Mouse (Mus musculus): Measurements from ENCODE around the gene Naa15. TPM values are rescaled to one million over a fixed set of nuclear protein-coding genes. Genes with fewer than 3 reads are reported as not detected.

The Naa15 gene
- polyA plus RNA-seq, 2 experiments, result 12.9 to 13.3 TPM

GRCm38 (mm10) chr3:51499876-51500275 is 84.9 kb downstream of the Naa15 start:
- no peak for ATAC-seq (ENCODE audit: insufficient read depth)
- no peak for TF ChIP-seq EP300 (IDR thresholded peaks at IDR 0.05; ENCODE audit: low read depth)
- Histone ChIP-seq H3K9me3 (ENCODE audit: control insufficient read depth, low read length) (no peaks in the 10 kb centered on the region), H3K4me3 (ENCODE audit: insufficient read depth in 1 of 2, low read depth in 2 of 2, low read length in 2 of 2) (no peak overlapping the region), H3K36me3 (replicated peaks; ENCODE audit: control insufficient read depth, insufficient read depth, low read depth) (no peaks in the 10 kb centered on the region), H3K27me3 (ENCODE audit: control insufficient read depth, insufficient read depth, low read length) (no peaks in the 10 kb centered on the region), H3K4me1 (replicated peaks; ENCODE audit: control insufficient read depth in 2 of 2, insufficient read depth in 2 of 2, low read length in 1 of 2) (no peaks in the 10 kb centered on the region), H3K4me2 (ENCODE audit: low read depth) (no peak overlapping the region), H3K9ac (replicated peaks) (no peak overlapping the region), H3K27ac (no peak overlapping the region)
- no peak for DNase-seq (ENCODE audit: low read depth in 3 of 3, low spot score in 3 of 3)
- 74% methylated on average over 4 of the region's 4 CpGs for WGBS (ENCODE audit: insufficient replicate concordance)

- H3K9ac ChIP-seq (replicated peaks), result no peak overlapping the region
- no peak for ATAC-seq (ENCODE audit: insufficient read depth)
- H3K4me1 ChIP-seq (replicated peaks; ENCODE audit: control insufficient read depth in 2 of 2, insufficient read depth in 2 of 2, low read length in 1 of 2), result no peaks in the 10 kb centered on the region
- no peak overlapping the region for H3K27ac ChIP-seq
- no peak for TF ChIP-seq EP300 (IDR thresholded peaks at IDR 0.05; ENCODE audit: low read depth)
- no peak for TF ChIP-seq CTCF (IDR thresholded peaks at IDR 0.05; ENCODE audit: low read depth)
- H3K27me3 ChIP-seq (ENCODE audit: control insufficient read depth, insufficient read depth, low read length), result no peaks in the 10 kb centered on the region
- no peak for DNase-seq (ENCODE audit: low read depth in 3 of 3, low spot score in 3 of 3)
- no peaks in the 10 kb centered on the region for H3K36me3 ChIP-seq (replicated peaks; ENCODE audit: control insufficient read depth, insufficient read depth, low read depth)
- H3K4me3 ChIP-seq (ENCODE audit: insufficient read depth in 1 of 2, low read depth in 2 of 2, low read length in 2 of 2), result no peak overlapping the region
- H3K9me3 ChIP-seq (ENCODE audit: control insufficient read depth, low read length), result no peaks in the 10 kb centered on the region
- 67% methylated on average over 11 of the region's 11 CpGs for WGBS (ENCODE audit: insufficient replicate concordance)
- no peak overlapping the region for H3K4me2 ChIP-seq (ENCODE audit: low read depth)
Measured at GRCm38 (mm10) chr3:51504385-51504952, 89.5 kb downstream of the Naa15 start.

GRCm38 (mm10) chr3:51505465-51505864 is 90.5 kb downstream of the Naa15 start:
- H3K36me3 ChIP-seq (replicated peaks; ENCODE audit: control insufficient read depth, insufficient read depth, low read depth), result no peaks in the 10 kb centered on the region
- no peak overlapping the region for H3K4me3 ChIP-seq (ENCODE audit: insufficient read depth in 1 of 2, low read depth in 2 of 2, low read length in 2 of 2)
- 68% methylated on average over 19 of the region's 19 CpGs for WGBS (ENCODE audit: insufficient replicate concordance)
- no peak for DNase-seq (ENCODE audit: low read depth in 3 of 3, low spot score in 3 of 3)
- ATAC-seq (ENCODE audit: insufficient read depth), result no peak
- H3K4me1 ChIP-seq (replicated peaks; ENCODE audit: control insufficient read depth in 2 of 2, insufficient read depth in 2 of 2, low read length in 1 of 2), result no peaks in the 10 kb centered on the region
- no peak overlapping the region for H3K4me2 ChIP-seq (ENCODE audit: low read depth)
- no peaks in the 10 kb centered on the region for H3K27me3 ChIP-seq (ENCODE audit: control insufficient read depth, insufficient read depth, low read length)
- H3K9me3 ChIP-seq (ENCODE audit: control insufficient read depth, low read length), result no peaks in the 10 kb centered on the region
- H3K9ac ChIP-seq (replicated peaks), result no peak overlapping the region
- TF ChIP-seq CTCF (IDR thresholded peaks at IDR 0.05; ENCODE audit: low read depth) (no peak), EP300 (IDR thresholded peaks at IDR 0.05; ENCODE audit: low read depth) (no peak)
- H3K27ac ChIP-seq, result no peak overlapping the region

GRCm38 (mm10) chr3:51510903-51511302 is 96.0 kb downstream of the Naa15 start:
- ATAC-seq (ENCODE audit: insufficient read depth), result 0 out of 2 replicates have a peak, but pooled peaks have one; percentile 26

GRCm38 (mm10) chr3:51511983-51512382 is 97.0 kb downstream of the Naa15 start:
- H3K36me3 ChIP-seq (replicated peaks; ENCODE audit: control insufficient read depth, insufficient read depth, low read depth), result no peaks in the 10 kb centered on the region
- H3K9ac ChIP-seq (replicated peaks), result no peak overlapping the region
- ATAC-seq (ENCODE audit: insufficient read depth), result no peak
- H3K4me3 ChIP-seq (ENCODE audit: insufficient read depth in 1 of 2, low read depth in 2 of 2, low read length in 2 of 2), result no peak overlapping the region
- no peaks in the 10 kb centered on the region for H3K4me1 ChIP-seq (replicated peaks; ENCODE audit: control insufficient read depth in 2 of 2, insufficient read depth in 2 of 2, low read length in 1 of 2)
- 84% methylated on average over 5 of the region's 5 CpGs for WGBS (ENCODE audit: insufficient replicate concordance)
- no peak overlapping the region for H3K27ac ChIP-seq
- no peak for DNase-seq (ENCODE audit: low read depth in 3 of 3, low spot score in 3 of 3)
- no peak overlapping the region for H3K4me2 ChIP-seq (ENCODE audit: low read depth)
- H3K27me3 ChIP-seq (ENCODE audit: control insufficient read depth, insufficient read depth, low read length), result no peaks in the 10 kb centered on the region
- TF ChIP-seq CTCF (IDR thresholded peaks at IDR 0.05; ENCODE audit: low read depth), result no peak
- H3K9me3 ChIP-seq (ENCODE audit: control insufficient read depth, low read length), result no peaks in the 10 kb centered on the region

More at GRCm38 (mm10) chr3:51510903-51511302, 96.0 kb downstream of the Naa15 start:
- Histone ChIP-seq H3K9me3 (ENCODE audit: control insufficient read depth, low read length) (no peaks in the 10 kb centered on the region), H3K36me3 (replicated peaks; ENCODE audit: control insufficient read depth, insufficient read depth, low read depth) (no peaks in the 10 kb centered on the region), H3K4me1 (replicated peaks; ENCODE audit: control insufficient read depth in 2 of 2, insufficient read depth in 2 of 2, low read length in 1 of 2) (no peaks in the 10 kb centered on the region), H3K27ac (no peak overlapping the region), H3K4me3 (ENCODE audit: insufficient read depth in 1 of 2, low read depth in 2 of 2, low read length in 2 of 2) (peak overlapping the region; percentile 20 to 37; a peak in 2 of 4 replicates), H3K9ac (replicated peaks) (no peak overlapping the region), H3K27me3 (ENCODE audit: control insufficient read depth, insufficient read depth, low read length) (no peaks in the 10 kb centered on the region), H3K4me2 (ENCODE audit: low read depth) (peak overlapping the region; percentile 37)
- TF ChIP-seq CTCF (IDR thresholded peaks at IDR 0.05; ENCODE audit: low read depth), result peak; percentile 92
- no peak for TF ChIP-seq EP300 (IDR thresholded peaks at IDR 0.05; ENCODE audit: low read depth)
- 18% methylated on average over 8 of the region's 8 CpGs for WGBS (ENCODE audit: insufficient replicate concordance)
- peak; percentile 62 to 65 (median 64) for DNase-seq (ENCODE audit: low read depth in 3 of 3, low spot score in 3 of 3)

All from liver, embryonic 14.5 days (tissue).